Mouse (Mus musculus): ENCODE data around the gene Dlx1. TPM values are rescaled to one million over a fixed set of nuclear protein-coding genes. Genes with fewer than 3 reads are reported as not detected.

Gene Dlx1
- polyA plus RNA-seq, 1 experiment from 2014 or later: 69.6 TPM

DNA sequence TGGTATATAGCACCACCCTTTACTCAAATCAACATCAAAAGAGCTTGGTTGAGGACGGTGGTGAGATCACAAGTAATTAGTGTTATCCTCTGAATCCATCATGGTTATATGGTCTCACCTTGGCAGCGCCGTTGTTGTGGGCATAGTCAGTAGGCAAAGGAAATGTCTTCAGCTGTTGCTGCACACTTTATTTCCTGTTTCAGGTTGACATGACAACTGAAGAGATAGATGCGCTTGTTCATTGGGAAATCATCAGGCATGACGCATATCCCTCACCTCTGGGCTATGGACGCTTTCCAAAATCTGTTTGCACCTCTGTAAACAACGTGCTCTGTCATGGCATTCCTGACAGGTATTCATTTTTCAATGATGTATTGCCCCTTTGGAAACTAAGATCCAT, 16.7 kb upstream of the Dlx1 start:
- Histone ChIP-seq H3K36me3 (replicated peaks) (no peaks in the 10 kb centered on the region), H3K9me3 (no peaks in the 10 kb centered on the region), H3K27me3 (replicated peaks; ENCODE audit: low read depth, poor library complexity, severe bottlenecking) (no peaks in the 10 kb centered on the region), H3K27ac (replicated peaks) (no peak overlapping the region), H3K4me1 (peaks cover 43% of the 10 kb centered on the region), H3K4me3 (no peak overlapping the region)
- WGBS: 88% methylated on average over 7 of the region's 7 CpGs
- no peak for DNase-seq (ENCODE audit: low spot score)

DNA sequence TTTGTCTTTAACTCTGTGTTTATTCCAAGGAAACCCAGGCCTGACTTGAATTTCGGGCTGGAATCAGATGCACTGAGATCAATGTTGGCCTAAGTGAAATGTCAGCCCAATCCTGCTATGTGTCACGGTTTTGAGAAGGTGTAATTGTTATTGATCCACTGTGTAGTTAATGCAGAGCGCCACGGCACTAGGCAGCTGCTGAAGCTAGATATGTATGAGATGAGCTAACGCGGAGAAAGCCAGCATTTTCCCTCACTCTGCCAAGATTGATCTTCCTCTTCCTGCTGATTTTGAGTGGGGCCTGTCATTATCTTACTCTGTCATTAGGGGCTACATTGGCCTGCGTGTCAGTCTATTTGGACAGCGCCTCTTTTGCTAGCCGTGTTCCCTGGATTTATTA, 15.6 kb upstream of the Dlx1 start:
- Histone ChIP-seq H3K9me3 (no peaks in the 10 kb centered on the region), H3K36me3 (replicated peaks) (no peaks in the 10 kb centered on the region), H3K4me1 (peaks cover 48% of the 10 kb centered on the region), H3K4me3 (no peak overlapping the region), H3K27me3 (replicated peaks; ENCODE audit: low read depth, poor library complexity, severe bottlenecking) (no peaks in the 10 kb centered on the region), H3K27ac (replicated peaks) (no peak overlapping the region; the same call in 1 of the 2 replicates)
- no peak for DNase-seq (ENCODE audit: low spot score)
- 64% methylated on average over 9 of the region's 9 CpGs for WGBS

DNA sequence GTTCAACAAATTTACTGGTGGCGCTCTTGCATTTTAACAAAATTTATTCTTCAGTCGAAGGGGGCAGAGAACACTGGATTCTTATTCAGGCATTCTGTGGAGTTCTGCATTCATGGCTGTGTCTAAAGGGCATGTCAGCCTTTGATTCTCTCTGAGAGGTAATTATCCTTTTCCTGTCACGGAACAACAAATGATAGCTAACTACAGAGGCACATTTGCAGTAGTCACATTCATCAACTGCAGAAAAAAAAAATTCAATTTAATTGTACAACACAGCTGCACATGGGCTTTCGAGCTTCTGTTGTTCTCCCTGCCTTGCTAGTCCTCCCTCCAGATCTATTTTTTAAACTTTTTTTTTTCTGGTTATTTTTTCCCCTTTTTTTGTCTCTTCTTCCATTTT, 10.9 kb upstream of the Dlx1 start:
- Histone ChIP-seq H3K4me3 (no peak overlapping the region), H3K9me3 (no peaks in the 10 kb centered on the region), H3K27me3 (replicated peaks; ENCODE audit: low read depth, poor library complexity, severe bottlenecking) (peaks cover 31% of the 10 kb centered on the region), H3K4me1 (peaks cover 58% of the 10 kb centered on the region), H3K27ac (replicated peaks) (peak overlapping the region; percentile 65), H3K36me3 (replicated peaks) (no peaks in the 10 kb centered on the region)
- no peak for DNase-seq (ENCODE audit: low spot score)
- 29% methylated on average over 4 of the region's 4 CpGs for WGBS

DNA sequence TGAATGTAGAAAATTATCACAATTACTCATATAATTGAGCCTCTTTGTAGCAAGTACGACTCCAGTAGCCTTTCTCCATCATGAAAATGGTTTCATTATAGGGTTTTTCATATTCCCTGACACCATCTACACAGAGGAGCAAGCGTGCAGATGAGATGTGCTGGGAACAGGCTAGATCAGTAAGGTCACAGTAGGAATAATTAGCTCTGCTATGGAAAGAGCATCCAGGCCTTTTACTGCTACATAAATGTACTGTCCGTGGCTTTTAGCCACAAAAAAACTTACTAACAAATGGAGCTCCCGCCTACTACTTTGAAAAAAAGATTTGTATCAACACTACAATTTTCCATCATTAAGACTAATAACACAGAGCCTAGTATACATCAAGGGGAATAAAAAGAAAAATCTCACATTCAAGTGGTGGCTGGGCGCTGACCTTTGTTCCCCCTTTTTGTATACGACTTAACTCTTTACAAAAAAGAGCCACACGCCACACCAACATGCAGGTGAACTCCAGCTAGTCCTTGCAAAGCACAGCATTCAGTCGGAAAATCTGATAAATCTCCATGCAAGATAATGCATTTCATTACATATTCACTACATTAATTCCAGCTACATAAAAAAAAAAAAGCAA, 10.3 kb upstream of the Dlx1 start:
- no peak overlapping the region for H3K4me3 ChIP-seq
- no peaks in the 10 kb centered on the region for H3K9me3 ChIP-seq
- H3K36me3 ChIP-seq (replicated peaks): no peaks in the 10 kb centered on the region
- H3K27me3 ChIP-seq (replicated peaks; ENCODE audit: low read depth, poor library complexity, severe bottlenecking): peaks cover 36% of the 10 kb centered on the region
- no peak for DNase-seq (ENCODE audit: low spot score)
- 42% methylated on average over 8 of the region's 8 CpGs for WGBS
- peaks cover 53% of the 10 kb centered on the region for H3K4me1 ChIP-seq
- H3K27ac ChIP-seq (replicated peaks): peak overlapping the region; percentile 65

DNA sequence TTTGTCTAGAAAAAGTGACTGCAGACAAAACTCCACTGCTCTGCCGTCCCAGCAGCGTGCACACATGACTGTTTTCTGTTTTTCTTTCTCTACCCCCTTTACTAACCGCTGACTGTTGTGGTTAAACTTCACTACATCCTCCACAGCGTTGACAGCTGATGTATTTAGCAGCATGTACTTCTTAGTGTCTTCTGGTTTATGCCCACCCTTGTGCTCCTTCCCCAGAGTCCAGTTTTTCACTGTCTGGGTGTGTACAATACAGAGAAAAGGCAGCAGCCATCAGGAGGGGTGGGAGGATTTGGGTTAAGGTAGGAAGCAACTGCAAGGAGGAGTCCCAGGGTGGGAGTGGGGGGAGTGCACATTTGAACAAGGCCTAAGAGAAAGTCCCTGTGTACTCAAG, 5.0 kb upstream of the Dlx1 start:
- H3K27me3 ChIP-seq (replicated peaks; ENCODE audit: low read depth, poor library complexity, severe bottlenecking): peaks cover 89% of the 10 kb centered on the region
- DNase-seq (ENCODE audit: low spot score): no peak
- H3K4me3 ChIP-seq: no peak overlapping the region
- no peaks in the 10 kb centered on the region for H3K9me3 ChIP-seq
- H3K27ac ChIP-seq (replicated peaks): 0 out of 2 replicates have a peak overlapping the region, but pooled peaks have one; percentile 21
- no peaks in the 10 kb centered on the region for H3K36me3 ChIP-seq (replicated peaks)
- 50% methylated on average over 4 of the region's 4 CpGs for WGBS
- peaks cover 69% of the 10 kb centered on the region for H3K4me1 ChIP-seq

GRCm38 (mm10) chr2:71523431-71523830, 4.5 kb upstream of the Dlx1 start:
- Histone ChIP-seq H3K4me1 (peaks cover 67% of the 10 kb centered on the region), H3K9me3 (no peaks in the 10 kb centered on the region), H3K4me3 (no peak overlapping the region), H3K27ac (replicated peaks) (0 out of 2 replicates have a peak overlapping the region, but pooled peaks have one; percentile 21), H3K27me3 (replicated peaks; ENCODE audit: low read depth, poor library complexity, severe bottlenecking) (peaks cover 93% of the 10 kb centered on the region), H3K36me3 (replicated peaks) (no peaks in the 10 kb centered on the region)
- 50% methylated on average over 4 of the region's 4 CpGs for WGBS
- DNase-seq (ENCODE audit: low spot score): no peak

- no peak for DNase-seq (ENCODE audit: low spot score)
- H3K4me3 ChIP-seq: peak overlapping the region; percentile 41; the same call in 1 of the 2 replicates
- no peaks in the 10 kb centered on the region for H3K36me3 ChIP-seq (replicated peaks)
- peaks cover 70% of the 10 kb centered on the region for H3K4me1 ChIP-seq
- peaks cover 97% of the 10 kb centered on the region for H3K27me3 ChIP-seq (replicated peaks; ENCODE audit: low read depth, poor library complexity, severe bottlenecking)
- 19% methylated on average over 13 of the region's 13 CpGs for WGBS
- H3K27ac ChIP-seq (replicated peaks): peak overlapping the region; percentile 76
- H3K9me3 ChIP-seq: no peaks in the 10 kb centered on the region
Observed at GRCm38 (mm10) chr2:71524763-71525162, 3.1 kb upstream of the Dlx1 start.

GRCm38 (mm10) chr2:71526595-71527322, 1.2 kb upstream of the Dlx1 start:
- peak; percentile 41 for DNase-seq (ENCODE audit: low spot score)
- H3K4me3 ChIP-seq: peak overlapping the region; percentile 65
- peaks cover 81% of the 10 kb centered on the region for H3K4me1 ChIP-seq
- H3K27ac ChIP-seq (replicated peaks): peak overlapping the region; percentile 89
- peaks cover 98% of the 10 kb centered on the region for H3K27me3 ChIP-seq (replicated peaks; ENCODE audit: low read depth, poor library complexity, severe bottlenecking)
- no peaks in the 10 kb centered on the region for H3K9me3 ChIP-seq
- WGBS: 2% methylated on average over 10 of the region's 10 CpGs
- no peaks in the 10 kb centered on the region for H3K36me3 ChIP-seq (replicated peaks)

DNA sequence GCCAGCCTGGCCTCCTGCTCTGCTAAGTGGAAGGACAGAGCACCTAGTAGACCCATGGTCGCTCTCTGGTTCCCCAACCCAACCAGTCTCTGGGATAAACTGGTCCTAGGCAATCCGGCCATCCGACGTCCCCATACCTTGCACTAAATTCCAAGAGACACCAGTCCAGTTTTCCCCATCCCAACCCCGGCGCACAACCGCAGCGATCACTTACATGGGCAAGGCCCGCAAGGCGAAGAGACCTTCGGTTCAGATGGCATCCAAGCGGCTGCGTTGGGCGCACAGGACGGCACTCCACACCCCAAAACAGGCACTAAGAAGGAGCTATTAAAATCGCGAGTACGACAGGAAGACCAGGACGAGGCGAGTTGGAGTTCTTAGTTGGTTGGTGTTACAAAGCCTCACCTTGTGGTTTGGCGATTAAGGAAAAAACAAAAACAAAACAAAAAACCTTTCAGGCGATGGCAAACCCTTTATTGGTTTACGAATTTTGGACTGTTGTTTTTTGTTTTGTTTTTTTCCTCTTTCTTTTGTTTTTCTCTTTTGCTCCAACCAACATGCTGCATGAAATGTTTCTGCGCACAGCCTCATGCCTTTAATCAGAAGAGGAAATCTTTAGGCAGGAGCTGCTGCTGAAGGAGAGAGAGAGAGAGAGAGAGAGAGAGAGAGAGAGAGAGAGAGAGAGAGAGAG, 445 bp upstream of the Dlx1 start:
- Histone ChIP-seq H3K36me3 (replicated peaks) (no peaks in the 10 kb centered on the region), H3K9me3 (no peaks in the 10 kb centered on the region), H3K27me3 (replicated peaks; ENCODE audit: low read depth, poor library complexity, severe bottlenecking) (peaks cover 100% of the 10 kb centered on the region), H3K4me1 (peaks cover 88% of the 10 kb centered on the region), H3K27ac (replicated peaks) (peak overlapping the region; percentile 89), H3K4me3 (peak overlapping the region; percentile 65)
- DNase-seq (ENCODE audit: low spot score): peak; percentile 65
- 2% methylated on average over 24 of the region's 24 CpGs for WGBS

- Histone ChIP-seq H3K9me3 (no peaks in the 10 kb centered on the region), H3K27me3 (replicated peaks; ENCODE audit: low read depth, poor library complexity, severe bottlenecking) (peaks cover 100% of the 10 kb centered on the region), H3K36me3 (replicated peaks) (no peaks in the 10 kb centered on the region), H3K4me3 (peak overlapping the region; percentile 65), H3K4me1 (peaks cover 80% of the 10 kb centered on the region), H3K27ac (replicated peaks) (peak overlapping the region; percentile 89)
- DNase-seq (ENCODE audit: low spot score): peak; percentile 73
- under 1% methylated on average over 57 of the region's 57 CpGs for WGBS
Observed at GRCm38 (mm10) chr2:71528714-71529510, 999 bp downstream of the Dlx1 start.

- Histone ChIP-seq H3K27me3 (replicated peaks; ENCODE audit: low read depth, poor library complexity, severe bottlenecking) (peaks cover 100% of the 10 kb centered on the region), H3K4me1 (peaks cover 82% of the 10 kb centered on the region), H3K4me3 (peak overlapping the region; percentile 65), H3K36me3 (replicated peaks) (no peaks in the 10 kb centered on the region), H3K9me3 (no peaks in the 10 kb centered on the region), H3K27ac (replicated peaks) (peak overlapping the region; percentile 89)
- WGBS: under 1% methylated on average over 60 of the region's 60 CpGs
- peak; percentile 94 for DNase-seq (ENCODE audit: low spot score)
Observed at GRCm38 (mm10) chr2:71529511-71530351, 1.8 kb downstream of the Dlx1 start.

All from embryonic facial prominence, embryonic 10.5 days (tissue).